Mouse (Mus musculus) lung, adult 10 weeks (tissue): ENCODE results near the gene Echdc2. TPM values are rescaled to one million over a fixed set of nuclear protein-coding genes. Genes with fewer than 3 reads are reported as not detected.

ENCODE experiments used
- polyA plus RNA-seq: library from polyadenylated mRNA; stranded (reverse); fragments of 350-450 nt; fragmentation: Illumina TruSeq; extraction: RNeasy Lipid Tissue Mini Kit (QIAGEN cat#74804); gene quantifications from one replicate; pipeline ENCODE4 v1.2.3, GENCODE M21; 2014; ENCODE audit warnings: low read depth, low replicate concordance; ENCODE audit not compliant: insufficient read depth

Echdc2 gene
- polyA plus RNA-seq = 32.9 TPM

DNA sequence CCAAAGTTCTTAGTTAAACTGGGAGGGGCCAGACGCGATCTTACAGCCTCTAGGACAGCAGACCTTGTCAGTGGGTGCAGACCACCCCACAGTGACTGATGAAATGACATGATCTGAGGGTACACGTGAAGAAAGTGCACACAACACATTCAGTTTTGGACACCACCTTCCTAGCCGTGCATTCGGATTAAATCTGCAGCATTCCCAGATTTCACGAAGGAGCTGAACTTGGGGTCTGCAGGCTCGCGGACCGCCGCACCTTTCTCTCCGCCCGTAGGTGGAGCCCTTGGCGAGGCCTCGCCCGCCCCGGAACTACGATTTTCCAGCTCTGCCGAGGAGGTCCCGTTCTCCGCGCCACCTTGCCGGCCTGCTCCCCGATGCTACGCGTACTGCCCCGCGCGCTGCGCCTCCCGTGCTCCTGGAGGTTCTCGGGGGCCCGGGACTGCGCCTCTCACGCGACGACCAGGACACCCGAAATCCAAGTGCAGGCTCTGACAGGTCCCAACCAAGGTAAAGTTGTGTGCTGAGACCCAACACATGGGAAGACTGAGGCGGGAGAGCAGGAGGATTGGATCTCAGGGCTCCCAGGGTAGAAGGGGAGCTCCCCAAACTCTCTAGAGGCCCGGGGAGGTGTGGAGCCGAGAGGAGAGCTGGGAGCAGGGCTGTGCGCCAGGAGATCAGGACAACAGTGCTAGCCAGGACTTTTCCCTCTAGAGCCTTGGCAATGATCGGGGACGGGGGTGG lies at the start of gene Echdc2:
Echdc2 (plus strand) TSS at position 286 of the 744 bp plus-strand sequence.

DNA sequence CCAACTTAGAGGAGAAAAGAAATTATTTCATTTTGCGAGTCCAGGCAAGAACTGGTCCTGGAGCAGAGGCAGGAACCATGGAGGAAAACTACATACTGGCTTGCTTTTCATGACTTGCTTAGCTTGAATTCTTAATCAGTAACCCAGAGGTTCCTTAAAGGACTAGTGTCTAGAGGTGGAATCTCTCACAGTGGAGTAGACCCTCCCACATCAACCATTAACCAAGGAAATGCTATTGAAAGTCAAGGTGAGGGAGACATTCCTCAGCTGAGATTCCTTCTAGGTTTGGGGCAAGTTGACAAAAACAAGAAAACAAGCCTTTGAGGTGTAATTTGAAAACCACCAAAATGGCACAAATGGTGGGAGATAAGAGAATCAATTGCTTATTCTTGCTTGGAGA lies 20.4 kb upstream of the Echdc2 start, which contains the start of gene Scp2:
Scp2 (minus strand) TSS at position 119 of the 400 bp plus-strand sequence.

DNA sequence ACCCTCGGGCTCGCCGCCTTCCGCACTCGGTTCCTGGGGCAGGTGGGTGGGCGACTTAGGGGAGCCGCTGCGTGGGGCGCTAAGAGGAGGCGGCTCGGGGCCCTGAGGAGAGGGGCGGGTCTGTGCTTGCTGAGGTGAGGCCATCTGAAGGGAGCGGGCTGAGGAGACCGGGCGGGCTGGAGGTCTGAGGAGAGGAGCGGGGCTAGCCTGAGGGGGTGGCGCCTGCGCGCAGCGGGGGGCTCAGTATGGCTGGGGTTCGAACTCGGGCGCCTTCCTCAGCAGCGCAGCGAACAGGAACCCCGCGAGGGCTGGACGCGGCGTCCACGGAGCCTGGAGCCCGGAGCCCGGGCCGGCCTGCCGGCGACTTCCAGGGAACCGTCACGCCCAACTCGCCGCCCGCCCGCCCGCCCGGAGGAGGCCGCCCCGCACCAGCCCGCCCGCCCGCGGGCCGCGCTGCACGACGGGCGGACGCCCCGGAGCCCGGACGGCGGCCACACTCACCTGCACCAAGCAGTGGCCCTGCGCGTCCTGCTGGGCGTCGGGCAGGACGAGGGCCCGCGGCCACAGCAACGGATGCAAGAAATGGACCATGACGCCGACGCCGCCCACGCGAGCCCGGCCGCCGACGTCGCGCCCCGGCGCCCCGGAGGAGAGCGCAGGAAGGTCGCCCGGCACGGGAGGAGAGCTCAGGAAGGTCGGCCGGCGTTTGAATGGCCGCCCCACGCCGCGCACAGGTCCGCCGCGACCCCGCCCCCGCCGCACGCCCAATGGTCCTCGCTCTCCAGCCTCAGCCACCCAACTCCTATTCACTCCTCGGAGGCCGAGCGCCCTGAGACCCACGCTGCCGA lies 52.3 kb downstream of the Echdc2 start, which contains the start of gene Zyg11a:
Zyg11a (minus strand) TSS at position 717 of the 848 bp plus-strand sequence.

Other genes starting within 250 kb of the Echdc2 start
- gene Cpt2, start 241.8 kb upstream of the Echdc2 start, polyA plus RNA-seq = 18.2 TPM
- gene Slc1a7, start 197.1 kb upstream of the Echdc2 start, polyA plus RNA-seq = 0.28 TPM
- 12.4 TPM for gene Podn, start 69.0 kb upstream of the Echdc2 start, polyA plus RNA-seq
- gene Scp2, start 20.4 kb upstream of the Echdc2 start, polyA plus RNA-seq = 431 TPM
- not detected for gene Zyg11a, start 52.6 kb downstream of the Echdc2 start, polyA plus RNA-seq
- 5.7 TPM for gene Zyg11b, start 135.7 kb downstream of the Echdc2 start, polyA plus RNA-seq
- 9.0 TPM for gene Coa7, start 162.7 kb downstream of the Echdc2 start, polyA plus RNA-seq
- gene Shisal2a, start 217.9 kb downstream of the Echdc2 start, polyA plus RNA-seq = 0.83 TPM
- gene Gpx7, start 241.5 kb downstream of the Echdc2 start, polyA plus RNA-seq = 25.2 TPM